Mouse (Mus musculus): ENCODE data around the gene Gpc5. TPM values are rescaled to one million over a fixed set of nuclear protein-coding genes. Genes with fewer than 3 reads are reported as not detected.
A peak's percentile ranks its signal among the peaks of the same experiment; 100 is the strongest.

Gpc5 gene
- polyA plus RNA-seq, 1 experiment: not detected

DNA sequence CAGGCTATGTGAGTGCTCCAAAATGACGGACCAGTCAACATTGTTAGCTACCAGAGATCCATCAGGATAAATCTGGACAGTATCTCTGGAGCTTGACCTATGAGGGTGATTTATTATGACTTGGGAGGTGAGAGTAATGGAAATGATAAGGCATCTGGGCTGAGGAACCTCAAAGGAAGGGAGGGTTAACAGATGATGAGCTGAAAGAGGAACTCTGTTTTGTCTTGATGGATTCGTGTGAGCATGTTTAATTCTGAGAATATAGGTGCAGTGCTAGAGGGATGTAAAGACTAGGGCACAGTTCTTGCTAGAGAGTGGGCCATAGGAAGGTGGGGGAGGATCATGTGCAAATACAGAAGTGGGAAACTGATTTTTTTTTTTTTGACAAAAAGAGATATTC is 232.2 kb downstream of the Gpc5 start:
- H3K4me1 ChIP-seq (ENCODE audit: control insufficient read depth, insufficient read depth, low read length): no peaks in the 10 kb centered on the region
- TF ChIP-seq CTCF (IDR thresholded peaks at IDR 0.05; ENCODE audit: borderline replicate concordance, insufficient read depth, low read length) (no peak), POLR2A (IDR thresholded peaks at IDR 0.05; ENCODE audit: low read depth, low read length) (no peak)
- H3K4me3 ChIP-seq (ENCODE audit: insufficient read depth, low read length): no peak overlapping the region
- H3K27ac ChIP-seq (ENCODE audit: insufficient read depth, low read length): no peak overlapping the region

DNA sequence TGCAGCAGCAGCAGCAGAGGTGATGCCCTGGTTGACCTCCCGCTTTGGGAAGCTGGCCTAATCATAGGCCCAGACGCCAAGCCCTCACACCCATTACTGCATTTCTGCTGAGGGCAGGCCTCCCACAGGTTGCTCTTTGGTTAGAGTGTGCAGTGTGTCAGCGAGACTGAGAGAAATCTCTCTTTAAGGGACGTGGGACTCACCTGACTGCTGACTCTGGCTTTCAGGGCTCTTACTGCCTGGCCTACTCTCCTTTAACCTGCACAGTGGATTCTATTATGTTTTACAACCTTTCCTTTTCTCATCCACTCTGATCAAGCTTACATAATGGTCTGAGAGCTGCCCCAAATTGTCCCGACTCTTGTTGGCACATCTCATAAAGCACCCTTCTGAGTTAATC is 234.4 kb downstream of the Gpc5 start:
- Histone ChIP-seq H3K27ac (ENCODE audit: insufficient read depth, low read length) (no peak overlapping the region), H3K4me3 (ENCODE audit: insufficient read depth, low read length) (no peak overlapping the region), H3K4me1 (ENCODE audit: control insufficient read depth, insufficient read depth, low read length) (no peaks in the 10 kb centered on the region)
- TF ChIP-seq CTCF (IDR thresholded peaks at IDR 0.05; ENCODE audit: borderline replicate concordance, insufficient read depth, low read length): no peak

GRCm38 (mm10) chr14:115339084-115339483 is 247.1 kb downstream of the Gpc5 start:
- Histone ChIP-seq H3K27ac (ENCODE audit: insufficient read depth, low read length) (no peak overlapping the region), H3K4me3 (ENCODE audit: insufficient read depth, low read length) (no peak overlapping the region), H3K4me1 (ENCODE audit: control insufficient read depth, insufficient read depth, low read length) (no peaks in the 10 kb centered on the region)
- TF ChIP-seq CTCF (IDR thresholded peaks at IDR 0.05; ENCODE audit: borderline replicate concordance, insufficient read depth, low read length) (no peak), POLR2A (IDR thresholded peaks at IDR 0.05; ENCODE audit: low read depth, low read length) (no peak)

DNA sequence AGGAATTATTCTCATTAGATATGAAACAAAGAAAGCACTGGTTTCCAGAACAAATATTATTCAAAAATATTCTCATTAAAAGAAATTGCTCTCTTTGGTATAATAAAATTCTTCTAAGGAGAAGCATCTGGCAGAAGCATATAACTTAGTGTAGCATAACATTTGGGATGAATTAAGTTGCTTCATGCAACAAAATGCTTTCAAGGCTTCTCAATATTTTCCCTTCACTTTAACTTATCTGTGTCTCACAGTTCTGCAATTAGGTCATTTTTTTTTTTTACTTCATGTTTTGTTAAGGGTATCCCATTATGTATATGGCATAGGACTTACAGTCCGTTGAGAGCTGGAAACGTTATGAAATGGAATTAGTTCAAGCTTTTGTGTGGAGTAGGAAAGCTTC is 250.6 kb downstream of the Gpc5 start:
- TF ChIP-seq CTCF (IDR thresholded peaks at IDR 0.05; ENCODE audit: borderline replicate concordance, insufficient read depth, low read length) (no peak), POLR2A (IDR thresholded peaks at IDR 0.05; ENCODE audit: low read depth, low read length) (no peak)
- no peaks in the 10 kb centered on the region for H3K4me1 ChIP-seq (ENCODE audit: control insufficient read depth, insufficient read depth, low read length)
- no peak overlapping the region for H3K4me3 ChIP-seq (ENCODE audit: insufficient read depth, low read length)
- H3K27ac ChIP-seq (ENCODE audit: insufficient read depth, low read length): no peak overlapping the region

DNA sequence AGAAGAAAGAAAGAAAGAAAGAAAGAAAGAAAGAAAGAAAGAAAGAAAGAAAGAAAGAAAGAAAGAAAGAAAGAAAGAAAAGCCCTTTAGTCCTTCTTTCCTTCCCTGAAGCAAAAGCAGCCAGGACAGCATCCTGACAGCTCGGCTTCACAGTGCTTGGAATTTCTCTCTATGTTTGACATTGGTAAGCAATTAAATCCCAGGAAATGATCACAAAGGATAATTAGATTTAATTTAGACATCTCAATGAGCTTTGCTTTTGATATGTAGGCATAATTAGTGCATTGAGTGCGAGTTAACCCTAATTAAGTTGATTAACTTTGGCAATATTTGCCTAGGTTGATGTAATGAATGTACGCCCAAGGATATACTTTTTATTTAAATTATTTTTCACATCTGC is 257.4 kb downstream of the Gpc5 start:
- Histone ChIP-seq H3K4me1 (ENCODE audit: control insufficient read depth, insufficient read depth, low read length) (no peaks in the 10 kb centered on the region), H3K4me3 (ENCODE audit: insufficient read depth, low read length) (no peak overlapping the region)
- TF ChIP-seq CTCF (IDR thresholded peaks at IDR 0.05; ENCODE audit: borderline replicate concordance, insufficient read depth, low read length) (no peak), POLR2A (IDR thresholded peaks at IDR 0.05; ENCODE audit: low read depth, low read length) (no peak)

DNA sequence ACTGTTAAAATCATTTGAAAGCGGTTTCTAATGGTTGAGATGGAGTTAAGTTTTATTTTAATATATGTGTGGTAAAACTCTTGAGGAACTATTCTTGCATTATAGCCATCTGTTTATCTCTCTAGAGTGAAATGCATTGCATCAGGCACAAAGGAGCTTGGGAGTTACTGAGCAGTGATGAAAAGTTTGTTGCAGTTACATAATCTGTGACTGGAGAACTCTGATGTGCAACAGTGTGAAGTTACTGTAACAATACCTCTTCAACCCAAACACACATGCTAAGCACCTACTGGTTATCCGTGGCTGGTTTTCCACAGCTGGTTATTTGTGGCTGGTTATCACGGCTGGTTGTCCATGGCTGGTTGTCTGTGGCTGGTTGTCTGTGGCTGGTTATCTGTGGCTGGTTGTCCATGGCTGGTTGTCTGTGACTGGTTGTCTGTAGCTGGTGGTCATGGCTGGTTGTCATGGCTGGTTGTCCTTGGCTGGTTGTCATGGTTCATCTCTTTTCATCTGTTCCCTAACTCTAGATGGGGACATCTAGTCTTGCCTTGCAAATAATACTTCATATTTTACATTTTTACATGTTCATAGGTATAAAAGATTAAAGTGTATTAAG is 273.4 kb downstream of the Gpc5 start:
- Histone ChIP-seq H3K27ac (ENCODE audit: insufficient read depth, low read length) (no peak overlapping the region), H3K4me1 (ENCODE audit: control insufficient read depth, insufficient read depth, low read length) (no peaks in the 10 kb centered on the region), H3K4me3 (ENCODE audit: insufficient read depth, low read length) (no peak overlapping the region)
- TF ChIP-seq POLR2A (IDR thresholded peaks at IDR 0.05; ENCODE audit: low read depth, low read length) (no peak), CTCF (IDR thresholded peaks at IDR 0.05; ENCODE audit: borderline replicate concordance, insufficient read depth, low read length) (no peak)

More for the DNA sequence above, 257.4 kb downstream of the Gpc5 start:
- H3K27ac ChIP-seq (ENCODE audit: insufficient read depth, low read length): no peak overlapping the region

GRCm38 (mm10) chr14:115369611-115370167 is 277.7 kb downstream of the Gpc5 start:
- no peak overlapping the region for H3K27ac ChIP-seq (ENCODE audit: insufficient read depth, low read length)
- no peaks in the 10 kb centered on the region for H3K4me1 ChIP-seq (ENCODE audit: control insufficient read depth, insufficient read depth, low read length)
- TF ChIP-seq CTCF (IDR thresholded peaks at IDR 0.05; ENCODE audit: borderline replicate concordance, insufficient read depth, low read length) (no peak), POLR2A (IDR thresholded peaks at IDR 0.05; ENCODE audit: low read depth, low read length) (no peak)
- H3K4me3 ChIP-seq (ENCODE audit: insufficient read depth, low read length): no peak overlapping the region

GRCm38 (mm10) chr14:115371131-115371530 is 279.1 kb downstream of the Gpc5 start:
- no peaks in the 10 kb centered on the region for H3K4me1 ChIP-seq (ENCODE audit: control insufficient read depth, insufficient read depth, low read length)
- H3K4me3 ChIP-seq (ENCODE audit: insufficient read depth, low read length): no peak overlapping the region
- TF ChIP-seq POLR2A (IDR thresholded peaks at IDR 0.05; ENCODE audit: low read depth, low read length): no peak
- peak; percentile 23; the same call in 1 of the 2 replicates for TF ChIP-seq CTCF (IDR thresholded peaks at IDR 0.05; ENCODE audit: borderline replicate concordance, insufficient read depth, low read length)
- no peak overlapping the region for H3K27ac ChIP-seq (ENCODE audit: insufficient read depth, low read length)

GRCm38 (mm10) chr14:115391831-115392230 is 299.8 kb downstream of the Gpc5 start:
- no peaks in the 10 kb centered on the region for H3K4me1 ChIP-seq (ENCODE audit: control insufficient read depth, insufficient read depth, low read length)
- TF ChIP-seq POLR2A (IDR thresholded peaks at IDR 0.05; ENCODE audit: low read depth, low read length): no peak
- no peak for TF ChIP-seq CTCF (IDR thresholded peaks at IDR 0.05; ENCODE audit: borderline replicate concordance, insufficient read depth, low read length)
- no peak overlapping the region for H3K4me3 ChIP-seq (ENCODE audit: insufficient read depth, low read length)
- no peak overlapping the region for H3K27ac ChIP-seq (ENCODE audit: insufficient read depth, low read length)

- Histone ChIP-seq H3K27ac (ENCODE audit: insufficient read depth, low read length) (no peak overlapping the region), H3K4me3 (ENCODE audit: insufficient read depth, low read length) (no peak overlapping the region), H3K4me1 (ENCODE audit: control insufficient read depth, insufficient read depth, low read length) (no peaks in the 10 kb centered on the region)
- TF ChIP-seq POLR2A (IDR thresholded peaks at IDR 0.05; ENCODE audit: low read depth, low read length): no peak
- TF ChIP-seq CTCF (IDR thresholded peaks at IDR 0.05; ENCODE audit: borderline replicate concordance, insufficient read depth, low read length): 0 out of 2 replicates have a peak, but pooled peaks have one; percentile 4
Observed at GRCm38 (mm10) chr14:115392894-115393524, 301.0 kb downstream of the Gpc5 start.

Data from embryonic fibroblast, embryonic 13.5 days (primary cell).